Mouse (Mus musculus): ENCODE data around the gene Ift20. TPM values are rescaled to one million over a fixed set of nuclear protein-coding genes. Genes with fewer than 3 reads are reported as not detected.
"Not testable (repeated sequence)": the region's sequence is repeated elsewhere in the genome, so short reads cannot be mapped to it uniquely, and the experiment has no call there.

Gene Ift20
- polyA plus RNA-seq, 1 experiment: 53.9 TPM

GRCm38 (mm10) chr11:78574975-78575374 is 38.8 kb downstream of the Ift20 start:
- Histone ChIP-seq H3ac (ENCODE audit: control insufficient read depth, insufficient read length) (no peak overlapping the region), H3K36me3 (ENCODE audit: control insufficient read depth, insufficient read depth) (peaks cover 23% of the 10 kb centered on the region), H3K4me3 (no peak overlapping the region), H3K79me2 (ENCODE audit: control insufficient read depth, insufficient read depth) (no peaks in the 10 kb centered on the region), H3K27me3 (ENCODE audit: control insufficient read depth, insufficient read depth, insufficient read length) (no peaks in the 10 kb centered on the region), H3K4me2 (ENCODE audit: low read depth) (no peak overlapping the region)
- TF ChIP-seq POLR2A (IDR thresholded peaks at IDR 0.05; ENCODE audit: insufficient read length, low read depth): no peak
- no peak for TF ChIP-seq TCF12 (IDR thresholded peaks at IDR 0.05; ENCODE audit: insufficient read depth, poor library complexity, severe bottlenecking)
- no peak for TF ChIP-seq SRF (IDR thresholded peaks at IDR 0.05; ENCODE audit: control insufficient read depth, insufficient read length, low read depth)
- no peak for TF ChIP-seq MAX (IDR thresholded peaks at IDR 0.05; ENCODE audit: low read depth)
- TF ChIP-seq REST (IDR thresholded peaks at IDR 0.05; ENCODE audit: insufficient read depth, insufficient read length): no peak
- TF ChIP-seq MYOG (IDR thresholded peaks at IDR 0.05; ENCODE audit: control insufficient read depth in 1 of 3, insufficient read depth in 1 of 3, insufficient read length in 2 of 3, low read depth in 2 of 3): no peak
- TF ChIP-seq CEBPB (IDR thresholded peaks at IDR 0.05; ENCODE audit: insufficient read depth, poor library complexity, severe bottlenecking): no peak

DNA sequence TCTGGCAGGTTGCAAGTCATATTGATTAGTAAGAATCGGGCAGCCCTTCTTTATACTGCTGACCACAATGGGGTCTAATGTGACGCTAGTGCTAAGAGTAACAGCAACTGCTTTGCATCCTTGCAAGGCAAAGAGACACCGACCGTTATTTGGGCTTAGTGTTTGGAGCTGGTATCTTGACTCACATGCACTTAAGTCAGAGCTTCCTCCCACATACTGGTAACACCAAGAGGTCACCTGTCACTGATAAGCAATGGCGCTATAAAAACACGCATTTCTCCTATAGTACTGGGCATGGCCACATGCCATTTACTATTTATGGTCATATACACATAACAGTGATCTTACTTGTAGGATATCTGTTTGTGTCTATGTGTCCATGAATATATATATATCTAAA is 46.7 kb downstream of the Ift20 start:
- Histone ChIP-seq H3K27me3 (ENCODE audit: control insufficient read depth, insufficient read depth, insufficient read length) (no peaks in the 10 kb centered on the region), H3ac (ENCODE audit: control insufficient read depth, insufficient read length) (no peak overlapping the region), H3K36me3 (ENCODE audit: control insufficient read depth, insufficient read depth) (peaks cover 18% of the 10 kb centered on the region), H3K4me3 (no peak overlapping the region), H3K79me2 (ENCODE audit: control insufficient read depth, insufficient read depth) (no peaks in the 10 kb centered on the region), H3K4me2 (ENCODE audit: low read depth) (no peak overlapping the region)
- TF ChIP-seq POLR2A (IDR thresholded peaks at IDR 0.05; ENCODE audit: insufficient read length, low read depth) (no peak), CEBPB (IDR thresholded peaks at IDR 0.05; ENCODE audit: insufficient read depth, poor library complexity, severe bottlenecking) (no peak), USF1 (IDR thresholded peaks at IDR 0.05; ENCODE audit: low read depth) (no peak), TCF3 (IDR thresholded peaks at IDR 0.05; ENCODE audit: insufficient read length, low read depth) (no peak), MYOG (IDR thresholded peaks at IDR 0.05; ENCODE audit: control insufficient read depth in 1 of 3, insufficient read depth in 1 of 3, insufficient read length in 2 of 3, low read depth in 2 of 3) (no peak), REST (IDR thresholded peaks at IDR 0.05; ENCODE audit: insufficient read depth, insufficient read length) (no peak)

DNA sequence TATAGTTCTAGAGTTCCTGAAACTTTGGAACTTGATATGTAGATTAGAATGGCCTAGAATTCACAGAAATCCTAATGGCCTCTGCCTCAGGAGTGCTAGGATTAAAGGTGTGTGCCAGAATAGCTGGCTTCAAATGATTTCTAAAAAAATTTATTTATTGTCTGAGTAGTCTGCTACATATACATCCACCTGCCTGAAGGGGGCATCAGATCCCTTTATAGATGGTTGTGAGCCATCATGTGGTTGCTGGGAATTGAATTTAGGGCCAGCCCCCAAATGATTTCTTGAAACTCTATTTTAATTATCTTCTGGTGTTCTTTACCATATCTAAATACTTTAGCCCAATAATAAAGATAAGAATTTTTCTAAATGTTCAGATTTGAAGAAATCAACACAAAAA is 49.9 kb downstream of the Ift20 start:
- no peaks in the 10 kb centered on the region for H3K79me2 ChIP-seq (ENCODE audit: control insufficient read depth, insufficient read depth)
- no peak overlapping the region for H3K4me3 ChIP-seq
- H3K4me2 ChIP-seq (ENCODE audit: low read depth): no peak overlapping the region
- H3ac ChIP-seq (ENCODE audit: control insufficient read depth, insufficient read length): no peak overlapping the region
- TF ChIP-seq POLR2A (IDR thresholded peaks at IDR 0.05; ENCODE audit: insufficient read length, low read depth): no peak
- TF ChIP-seq SRF (IDR thresholded peaks at IDR 0.05; ENCODE audit: control insufficient read depth, insufficient read length, low read depth): no peak
- no peak for TF ChIP-seq REST (IDR thresholded peaks at IDR 0.05; ENCODE audit: insufficient read depth, insufficient read length)
- no peak for TF ChIP-seq TCF3 (IDR thresholded peaks at IDR 0.05; ENCODE audit: insufficient read length, low read depth)
- TF ChIP-seq CEBPB (IDR thresholded peaks at IDR 0.05; ENCODE audit: insufficient read depth, poor library complexity, severe bottlenecking): no peak
- TF ChIP-seq E2F4 (IDR thresholded peaks at IDR 0.05; ENCODE audit: insufficient read depth): no peak
- no peak for TF ChIP-seq MYOG (IDR thresholded peaks at IDR 0.05; ENCODE audit: control insufficient read depth in 1 of 3, insufficient read depth in 1 of 3, insufficient read length in 2 of 3, low read depth in 2 of 3)
- TF ChIP-seq MAX (IDR thresholded peaks at IDR 0.05; ENCODE audit: low read depth): no peak
- TF ChIP-seq POLR2AphosphoS2 (IDR thresholded peaks at IDR 0.05; ENCODE audit: insufficient read length, low read depth): no peak
- TF ChIP-seq MYOD1 (IDR thresholded peaks at IDR 0.05; ENCODE audit: control insufficient read depth in 1 of 3, insufficient read length in 2 of 3, low read depth in 2 of 3): no peak
- no peak for TF ChIP-seq USF1 (IDR thresholded peaks at IDR 0.05; ENCODE audit: low read depth)
- no peak for TF ChIP-seq TCF12 (IDR thresholded peaks at IDR 0.05; ENCODE audit: insufficient read depth, poor library complexity, severe bottlenecking)
- H3K27me3 ChIP-seq (ENCODE audit: control insufficient read depth, insufficient read depth, insufficient read length): no peaks in the 10 kb centered on the region
- peaks cover 20% of the 10 kb centered on the region for H3K36me3 ChIP-seq (ENCODE audit: control insufficient read depth, insufficient read depth)

- not testable (repeated sequence) for H3K4me2 ChIP-seq (ENCODE audit: low read depth); H3ac ChIP-seq (ENCODE audit: control insufficient read depth, insufficient read length); H3K79me2 ChIP-seq (ENCODE audit: control insufficient read depth, insufficient read depth); H3K4me3 ChIP-seq; H3K27me3 ChIP-seq (ENCODE audit: control insufficient read depth, insufficient read depth, insufficient read length)
- peaks cover 17% of the 10 kb centered on the region for H3K36me3 ChIP-seq (ENCODE audit: control insufficient read depth, insufficient read depth)
Measured at GRCm38 (mm10) chr11:78587677-78588076, 51.5 kb downstream of the Ift20 start.

Other genes with a start within 250 kb of the Ift20 start
- 0.20 TPM for gene BC030499, start 245.5 kb upstream of the Ift20 start, polyA plus RNA-seq (2012; fragmentation: generic; extraction: Trizol)
- gene Spag5, start 234.8 kb upstream of the Ift20 start, polyA plus RNA-seq (2012; fragmentation: generic; extraction: Trizol): 19.2 TPM
- 1.7 TPM for gene Aldoc, start 213.4 kb upstream of the Ift20 start, polyA plus RNA-seq (2012; fragmentation: generic; extraction: Trizol)
- 50.2 TPM for gene Pigs, start 207.9 kb upstream of the Ift20 start, polyA plus RNA-seq (2012; fragmentation: generic; extraction: Trizol)
- 24.8 TPM for gene Unc119, start 192.9 kb upstream of the Ift20 start, polyA plus RNA-seq (2012; fragmentation: generic; extraction: Trizol)
- 0.01 TPM for gene Foxn1, start 149.8 kb upstream of the Ift20 start, polyA plus RNA-seq (2012; fragmentation: generic; extraction: Trizol)
- gene Slc13a2, start 114.1 kb upstream of the Ift20 start, polyA plus RNA-seq (2012; fragmentation: generic; extraction: Trizol): 0.01 TPM
- 7.5 TPM for gene Slc46a1, start 70.7 kb upstream of the Ift20 start, polyA plus RNA-seq (2012; fragmentation: generic; extraction: Trizol)
- gene Sarm1, start 38.6 kb upstream of the Ift20 start, polyA plus RNA-seq (2012; fragmentation: generic; extraction: Trizol): 0.17 TPM
- not detected for gene Vtn, start 37.3 kb upstream of the Ift20 start, polyA plus RNA-seq (2012; fragmentation: generic; extraction: Trizol)
- not detected for gene Sebox, start 32.9 kb upstream of the Ift20 start, polyA plus RNA-seq (2012; fragmentation: generic; extraction: Trizol)
- 35.0 TPM for gene Tmem199, start 24.2 kb upstream of the Ift20 start, polyA plus RNA-seq (2012; fragmentation: generic; extraction: Trizol)
- gene Poldip2, start 24.2 kb upstream of the Ift20 start, polyA plus RNA-seq (2012; fragmentation: generic; extraction: Trizol): 103 TPM
- 59.3 TPM for gene Tnfaip1, start within 50 bp of the Ift20 start, polyA plus RNA-seq (2012; fragmentation: generic; extraction: Trizol)
- gene Tmem97, start 14.4 kb downstream of the Ift20 start, polyA plus RNA-seq (2012; fragmentation: generic; extraction: Trizol): 125 TPM
- gene Nlk, start 161.0 kb downstream of the Ift20 start, polyA plus RNA-seq (2012; fragmentation: generic; extraction: Trizol): 5.0 TPM
- 32.8 TPM for gene Ccnq, start 215.4 kb downstream of the Ift20 start, polyA plus RNA-seq (2012; fragmentation: generic; extraction: Trizol)

Measured in myocyte (in vitro differentiated cells).